Mouse (Mus musculus): ENCODE results near the gene Gm20422.

The Gm20422 gene

GRCm38 (mm10) chr8:69701810-69702209, 72.9 kb downstream of the Gm20422 start:
- no peak for DNase-seq (ENCODE audit: low spot score)

Data from urinary bladder, postnatal 14 days (tissue).